Mouse (Mus musculus) embryonic facial prominence, embryonic 12.5 days (tissue): Measurements from ENCODE around the gene Olfr558. TPM values are rescaled to one million over a fixed set of nuclear protein-coding genes. Genes with fewer than 3 reads are reported as not detected.
A peak's percentile ranks its signal among the peaks of the same experiment; 100 is the strongest.

Experiments
- ATAC-seq: fragments of 200-750 bp; cut with Nextera tagmentation; 2 replicates; pipeline ENCODE4 v1.8.0; 2017; ENCODE audit not compliant: insufficient number of reproducible peaks, insufficient read depth, low FRiP score, low TSS enrichment
- H3K27ac ChIP-seq: fragments of 300-500 bp; sonication (generic); 2 replicates; pipeline ENCODE4 v1.5.1; 2016; ENCODE audit warnings: mild to moderate bottlenecking
- H3K27me3 ChIP-seq: fragments of 300-500 bp; sonication (generic); 2 replicates; pipeline ENCODE4 v1.6.1; 2016; ENCODE audit warnings: mild to moderate bottlenecking, moderate library complexity
- H3K36me3 ChIP-seq: fragments of 300-500 bp; sonication (generic); 2 replicates; pipeline ENCODE4 v1.6.1; 2016; ENCODE audit warnings: mild to moderate bottlenecking
- H3K4me1 ChIP-seq: fragments of 300-500 bp; sonication (generic); 2 replicates; pipeline ENCODE4 v1.6.1; 2016
- H3K4me2 ChIP-seq: fragments of 300-500 bp; sonication (generic); replicated peaks from 2 replicates; pipeline ENCODE4 v1.6.1; 2016; ENCODE audit warnings: mild to moderate bottlenecking, moderate library complexity
- H3K4me3 ChIP-seq: fragments of 300-500 bp; sonication (generic); 2 replicates; pipeline ENCODE4 v1.5.1; 2016; ENCODE audit warnings: mild to moderate bottlenecking
- H3K9ac ChIP-seq: fragments of 300-500 bp; sonication (generic); 2 replicates; pipeline ENCODE4 v1.6.1; 2016; ENCODE audit warnings: mild to moderate bottlenecking, moderate library complexity
- H3K9me3 ChIP-seq: fragments of 300-500 bp; sonication (generic); 2 replicates; pipeline ENCODE4 v1.6.1; 2016; ENCODE audit warnings: mild to moderate bottlenecking, moderate library complexity
- WGBS: fragments of 180-500 bp; shearing (Covaris S2); methylation state at CpG from one replicate; pipeline ENCODE4 v1.1.7; 2016; 5-methylcytosine and 5-hydroxymethylcytosine counted together
- polyA plus RNA-seq: library from polyadenylated mRNA; unstranded; fragments of >200 nt; fragmentation: Nextera tagmentation; extraction: Ambion mirVana; gene quantifications from 2 replicates; pipeline ENCODE4 v1.2.1, GENCODE M21; 2016

The Olfr558 gene
- polyA plus RNA-seq: 0.55 and 0.98 TPM in 2 replicates

GRCm38 (mm10) chr7:102701915-102702314 lies at the start of gene Olfr558:
Olfr558 (plus strand) TSS chr7:102702215.
- H3K4me2 ChIP-seq: no peak within 1 kb of the TSS
- no peaks in the 10 kb centered on the region for H3K4me1 ChIP-seq
- ATAC-seq: no peak
- H3K27ac ChIP-seq: no peak within 1 kb of the TSS
- no peaks in the 10 kb centered on the region for H3K36me3 ChIP-seq
- no peaks in the 10 kb centered on the region for H3K27me3 ChIP-seq
- H3K9me3 ChIP-seq: no peaks in the 10 kb centered on the region
- H3K4me3 ChIP-seq: no peak within 1 kb of the TSS
- H3K9ac ChIP-seq: no peak within 1 kb of the TSS

- Histone ChIP-seq H3K9ac (no peak within 1 kb of the TSS), H3K4me3 (no peak within 1 kb of the TSS), H3K4me2 (no peak within 1 kb of the TSS), H3K36me3 (no peaks in the 10 kb centered on the region), H3K27me3 (no peaks in the 10 kb centered on the region), H3K4me1 (no peaks in the 10 kb centered on the region), H3K9me3 (no peaks in the 10 kb centered on the region), H3K27ac (no peak within 1 kb of the TSS)
- no peak for ATAC-seq
- WGBS: 71% methylated on average over 1 of the region's 1 CpGs
These were observed 43.5 kb upstream of the Olfr558 start, which contains the start of gene Olfr555 for GRCm38 (mm10) chr7:102658523-102658922. Olfr555 (plus strand) TSS chr7:102658823.

GRCm38 (mm10) chr7:102664599-102664998 lies 37.4 kb upstream of the Olfr558 start, which contains the start of gene Olfr556:
Olfr556 (plus strand) TSS chr7:102664899.
- H3K27ac ChIP-seq: no peak within 1 kb of the TSS
- no peak within 1 kb of the TSS for H3K4me2 ChIP-seq
- no peaks in the 10 kb centered on the region for H3K36me3 ChIP-seq

GRCm38 (mm10) chr7:102665378-102665777 lies 36.6 kb upstream of the Olfr558 start:
- Histone ChIP-seq H3K9ac (no peak overlapping the region), H3K27ac (no peak overlapping the region), H3K4me1 (no peaks in the 10 kb centered on the region), H3K36me3 (no peaks in the 10 kb centered on the region), H3K27me3 (no peaks in the 10 kb centered on the region), H3K4me3 (no peak overlapping the region), H3K4me2 (no peak overlapping the region), H3K9me3 (no peaks in the 10 kb centered on the region)
- 39% methylated on average over 2 of the region's 2 CpGs for WGBS
- ATAC-seq: no peak

More at GRCm38 (mm10) chr7:102664599-102664998, 37.4 kb upstream of the Olfr558 start, which contains the start of gene Olfr556:
- H3K4me3 ChIP-seq: no peak within 1 kb of the TSS
- no peaks in the 10 kb centered on the region for H3K9me3 ChIP-seq
- WGBS: 57% methylated on average over 3 of the region's 3 CpGs
- no peak for ATAC-seq
- H3K9ac ChIP-seq: no peak within 1 kb of the TSS
- no peaks in the 10 kb centered on the region for H3K27me3 ChIP-seq
- H3K4me1 ChIP-seq: no peaks in the 10 kb centered on the region

- Histone ChIP-seq H3K9me3 (no peaks in the 10 kb centered on the region), H3K4me3 (no peak overlapping the region), H3K27me3 (no peaks in the 10 kb centered on the region), H3K27ac (no peak overlapping the region), H3K36me3 (no peaks in the 10 kb centered on the region), H3K4me1 (no peaks in the 10 kb centered on the region), H3K9ac (no peak overlapping the region), H3K4me2 (no peak overlapping the region)
- ATAC-seq: no peak
- WGBS: 83% methylated on average over 2 of the region's 2 CpGs
These were observed 25.8 kb upstream of the Olfr558 start for GRCm38 (mm10) chr7:102676225-102676624.

- H3K27me3 ChIP-seq: no peaks in the 10 kb centered on the region
- no peak overlapping the region for H3K4me2 ChIP-seq
- H3K27ac ChIP-seq: no peak overlapping the region
- H3K9me3 ChIP-seq: no peaks in the 10 kb centered on the region
- no peak for ATAC-seq
- 92% methylated on average over 1 of the region's 1 CpGs for WGBS
- no peaks in the 10 kb centered on the region for H3K4me1 ChIP-seq
- no peak overlapping the region for H3K4me3 ChIP-seq
- H3K36me3 ChIP-seq: 0 out of 2 replicates have a peak, but pooled peaks cover 4% of the 10 kb centered on the region
- H3K9ac ChIP-seq: no peak overlapping the region
These were observed 20.1 kb upstream of the Olfr558 start for GRCm38 (mm10) chr7:102681916-102682315.

- no peaks in the 10 kb centered on the region for H3K4me1 ChIP-seq
- ATAC-seq: peak; percentile 99
- H3K4me3 ChIP-seq: peak within 1 kb of the TSS; percentile 58
- H3K27me3 ChIP-seq: no peaks in the 10 kb centered on the region
- no peaks in the 10 kb centered on the region for H3K36me3 ChIP-seq
- peak within 1 kb of the TSS; percentile 53 for H3K4me2 ChIP-seq
- H3K9me3 ChIP-seq: no peaks in the 10 kb centered on the region
- H3K27ac ChIP-seq: peak within 1 kb of the TSS; percentile 61; the same call in 1 of the 2 replicates
- peak within 1 kb of the TSS; percentile 64 for H3K9ac ChIP-seq
- under 1% methylated on average over 39 of the region's 40 CpGs for WGBS
These were observed 15.0 kb upstream of the Olfr558 start, which contains the start of gene Trim68 for GRCm38 (mm10) chr7:102686944-102687501. Trim68 (minus strand) TSS chr7:102687327.

GRCm38 (mm10) chr7:102695358-102696125 lies 6.5 kb upstream of the Olfr558 start, which contains the start of gene Olfr557:
Olfr557 (plus strand) TSS chr7:102695910.
- no peaks in the 10 kb centered on the region for H3K36me3 ChIP-seq
- ATAC-seq: no peak
- H3K9ac ChIP-seq: no peak within 1 kb of the TSS
- no peaks in the 10 kb centered on the region for H3K27me3 ChIP-seq
- H3K4me3 ChIP-seq: no peak within 1 kb of the TSS
- H3K9me3 ChIP-seq: no peaks in the 10 kb centered on the region
- H3K4me1 ChIP-seq: no peaks in the 10 kb centered on the region
- WGBS: 78% methylated on average over 5 of the region's 5 CpGs
- H3K27ac ChIP-seq: no peak within 1 kb of the TSS
- H3K4me2 ChIP-seq: no peak within 1 kb of the TSS

GRCm38 (mm10) chr7:102698461-102698860 lies 3.6 kb upstream of the Olfr558 start:
- WGBS: 82% methylated on average over 7 of the region's 7 CpGs
- Histone ChIP-seq H3K4me3 (no peak overlapping the region), H3K9ac (no peak overlapping the region), H3K36me3 (no peaks in the 10 kb centered on the region), H3K4me2 (no peak overlapping the region), H3K4me1 (no peaks in the 10 kb centered on the region), H3K9me3 (no peaks in the 10 kb centered on the region), H3K27me3 (no peaks in the 10 kb centered on the region), H3K27ac (no peak overlapping the region)
- no peak for ATAC-seq

- H3K36me3 ChIP-seq: no peaks in the 10 kb centered on the region
- 32% methylated on average over 1 of the region's 1 CpGs for WGBS
- H3K27ac ChIP-seq: no peak within 1 kb of the TSS
- no peaks in the 10 kb centered on the region for H3K9me3 ChIP-seq
- no peak within 1 kb of the TSS for H3K9ac ChIP-seq
- no peak for ATAC-seq
- no peaks in the 10 kb centered on the region for H3K27me3 ChIP-seq
- no peaks in the 10 kb centered on the region for H3K4me1 ChIP-seq
- no peak within 1 kb of the TSS for H3K4me2 ChIP-seq
- no peak within 1 kb of the TSS for H3K4me3 ChIP-seq
These were observed 17.0 kb downstream of the Olfr558 start, which contains the start of gene Olfr33 for GRCm38 (mm10) chr7:102718970-102719369. Olfr33 (minus strand) TSS chr7:102719070.

GRCm38 (mm10) chr7:102727391-102727790 lies 25.4 kb downstream of the Olfr558 start, which contains the start of gene Olfr559:
Olfr559 (minus strand) TSS chr7:102727491.
- ATAC-seq: no peak
- no peak within 1 kb of the TSS for H3K27ac ChIP-seq
- no peaks in the 10 kb centered on the region for H3K4me1 ChIP-seq
- H3K4me2 ChIP-seq: no peak within 1 kb of the TSS
- H3K27me3 ChIP-seq: no peaks in the 10 kb centered on the region
- no peak within 1 kb of the TSS for H3K4me3 ChIP-seq
- H3K36me3 ChIP-seq: no peaks in the 10 kb centered on the region
- H3K9ac ChIP-seq: no peak within 1 kb of the TSS
- H3K9me3 ChIP-seq: no peaks in the 10 kb centered on the region

GRCm38 (mm10) chr7:102733793-102734192 lies 31.8 kb downstream of the Olfr558 start:
- Histone ChIP-seq H3K4me2 (no peak overlapping the region), H3K4me3 (no peak overlapping the region), H3K9ac (no peak overlapping the region), H3K9me3 (no peaks in the 10 kb centered on the region), H3K27me3 (no peaks in the 10 kb centered on the region), H3K27ac (no peak overlapping the region), H3K4me1 (no peaks in the 10 kb centered on the region), H3K36me3 (no peaks in the 10 kb centered on the region)
- ATAC-seq: peak; percentile 64; the same call in 1 of the 2 replicates
- WGBS: 52% methylated on average over 1 of the region's 1 CpGs
